Comparison of ENCODE assay signal across 8 mouse cellular contexts in the genomic region with DNA sequence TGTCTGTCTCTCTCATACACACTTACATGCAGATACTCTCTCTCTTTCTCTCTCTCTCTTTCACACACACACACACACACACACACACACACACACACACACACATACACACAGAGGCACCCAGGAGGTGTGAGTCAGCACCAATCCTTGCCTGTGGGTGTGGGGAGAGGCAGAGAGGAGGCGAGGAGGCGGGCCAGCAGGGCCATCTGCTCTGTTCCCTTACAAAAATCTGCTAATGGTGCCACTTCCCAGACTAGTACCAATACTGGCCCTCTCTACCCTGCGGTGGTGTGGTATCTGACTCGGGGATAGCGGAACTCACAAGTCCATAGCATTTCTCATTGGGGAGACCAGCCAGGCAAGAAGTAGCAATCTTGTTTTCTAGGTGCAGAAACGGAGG. TPM values are rescaled to one million over a fixed set of nuclear protein-coding genes. Genes with fewer than 3 reads are reported as not detected.
DNase-seq lines count a peak whose midpoint lies in the region; ATAC-seq lines count a peak whose summit lies in the region.

No protein-coding gene starts in this region.

- peak; percentile 51 for DNase-seq in CD4-positive, CD25-positive, alpha-beta regulatory T cell, adult 2 months (ENCODE audit: low read depth, low spot score)
- DNase-seq in cerebellum, postnatal 25 days: peak; percentile 89 to 91
- DNase-seq in thymus, postnatal 0 days (ENCODE audit: low spot score): peak; percentile 25
- no peak for DNase-seq in spleen, adult 18-20 months
- no peak for DNase-seq in natural killer cell, adult 2 months (ENCODE audit: low spot score in 2 of 2)

- no peak for ATAC-seq in CD4-positive, CD25-positive, alpha-beta regulatory T cell, adult 4 months
- 0 out of 2 replicates have a peak, but pooled peaks have one; percentile 10 for ATAC-seq in hindbrain, embryonic 16.5 days
- no peak for ATAC-seq in midbrain, embryonic 13.5 days

- no peaks in the 10 kb centered on the region for H3K9me3 ChIP-seq in hindbrain, embryonic 16.5 days (ENCODE audit: control insufficient read depth, low read length)
- H3K9me3 ChIP-seq in midbrain, embryonic 13.5 days: no peaks in the 10 kb centered on the region

- no peak overlapping the region for H3K4me2 ChIP-seq in hindbrain, embryonic 16.5 days (ENCODE audit: low read length)
- no peak overlapping the region for H3K4me2 ChIP-seq in midbrain, embryonic 13.5 days (replicated peaks)

- H3K9ac ChIP-seq in hindbrain, embryonic 16.5 days (ENCODE audit: low read depth, low read length): no peak overlapping the region
- 0 out of 2 replicates have a peak overlapping the region, but pooled peaks have one; percentile 40 for H3K9ac ChIP-seq in midbrain, embryonic 13.5 days (replicated peaks)

- H3K27ac ChIP-seq in hindbrain, embryonic 16.5 days (ENCODE audit: low read depth, low read length): peak overlapping the region; percentile 70
- peak overlapping the region; percentile 97 for H3K27ac ChIP-seq in midbrain, embryonic 13.5 days

- no peaks in the 10 kb centered on the region for H3K27me3 ChIP-seq in hindbrain, embryonic 16.5 days (replicated peaks; ENCODE audit: control insufficient read depth, insufficient read depth, low read length)
- peaks cover 18% of the 10 kb centered on the region; the same call in 1 of the 2 replicates for H3K27me3 ChIP-seq in midbrain, embryonic 13.5 days

- no peaks in the 10 kb centered on the region for H3K36me3 ChIP-seq in hindbrain, embryonic 16.5 days (ENCODE audit: control insufficient read depth, insufficient read depth, low read length)
- no peaks in the 10 kb centered on the region for H3K36me3 ChIP-seq in midbrain, embryonic 13.5 days

- 32% methylated on average over 6 of the region's 6 CpGs for WGBS in hindbrain, embryonic 16.5 days
- WGBS in midbrain, embryonic 13.5 days: 46% methylated on average over 6 of the region's 6 CpGs

- H3K4me3 ChIP-seq in hindbrain, embryonic 16.5 days (ENCODE audit: low read length): no peak overlapping the region
- H3K4me3 ChIP-seq in midbrain, embryonic 13.5 days (replicated peaks): no peak overlapping the region

- peaks cover 49% of the 10 kb centered on the region for H3K4me1 ChIP-seq in hindbrain, embryonic 16.5 days (ENCODE audit: control insufficient read depth, insufficient read depth, low read depth, low read length)
- peaks cover 86% of the 10 kb centered on the region for H3K4me1 ChIP-seq in midbrain, embryonic 13.5 days (replicated peaks)

RNA-seq across cellular contexts. Expression of gene Ccdc33, which starts 7.2 kb away (rescaled TPM):
- not detected for polyA plus RNA-seq in CD4-positive, CD25-positive, alpha-beta regulatory T cell, adult 4 months (2017; shearing (Covaris generic))
- 0.43 and 0.79 TPM in 2 replicates for polyA plus RNA-seq in hindbrain, embryonic 16.5 days (2015; fragmentation: Nextera tagmentation; extraction: Ambion mirVana)
- polyA plus RNA-seq in midbrain, embryonic 13.5 days (2015; fragmentation: Nextera tagmentation; extraction: Ambion mirVana): 0.73 and 0.80 TPM in 2 replicates
- polyA plus RNA-seq in thymus, postnatal 0 days (2015; fragmentation: Nextera tagmentation; extraction: Ambion mirVana): 0.27 and 1.1 TPM in 2 replicates

RNA-seq across cellular contexts. Expression of gene Stra6, which starts 47.8 kb away (rescaled TPM):
- 1 to 10 TPM; 3.8 to 7.2 TPM for polyA plus RNA-seq in CD4-positive, CD25-positive, alpha-beta regulatory T cell, adult 4 months (2017; shearing (Covaris generic))
- polyA plus RNA-seq in hindbrain, embryonic 16.5 days (2015; fragmentation: Nextera tagmentation; extraction: Ambion mirVana): 11.6 and 16.4 TPM in 2 replicates
- 8.1 and 9.9 TPM in 2 replicates for polyA plus RNA-seq in midbrain, embryonic 13.5 days (2015; fragmentation: Nextera tagmentation; extraction: Ambion mirVana)
- polyA plus RNA-seq in thymus, postnatal 0 days (2015; fragmentation: Nextera tagmentation; extraction: Ambion mirVana): 0.94 and 1.1 TPM in 2 replicates

Comparison
In these comparisons a context has a peak if more than half of its experiments do, and no peak if none do; other contexts are left out.
1. DNase-seq: peak in CD4-positive, CD25-positive, alpha-beta regulatory T cell, adult 2 months (single experiment), cerebellum, postnatal 25 days (2 of 2) and thymus, postnatal 0 days (single experiment); none in spleen, adult 18-20 months (0 of 2) and natural killer cell, adult 2 months (0 of 2).